Mouse (Mus musculus) MEL (cell line): ENCODE data around the gene Eif2a. TPM values are rescaled to one million over a fixed set of nuclear protein-coding genes. Genes with fewer than 3 reads are reported as not detected.

Experiments used
- DNase-seq: peaks from one replicate; pipeline ENCODE4 v3.0.0; 2011; ENCODE audit warnings: low read depth, low spot score
- H3K27ac ChIP-seq: 2 replicates; pipeline ENCODE4 v1.5.1; 2012; ENCODE audit warnings: low read depth, mild to moderate bottlenecking, control low read depth, low read length, moderate library complexity; ENCODE audit not compliant: control insufficient read depth
- H3K27me3 ChIP-seq, 2 experiments: fragments of 150-350 bp in 1 of 2; sonication (generic) in 1 of 2; 2 replicates each; pipeline ENCODE4 v1.6.1; 2012; ENCODE audit warnings: low read length in 2 of 2, mild to moderate bottlenecking in 2 of 2, improper control_type of control experiment in 1 of 2, moderate library complexity in 1 of 2; ENCODE audit not compliant: insufficient read depth in 2 of 2, control insufficient read depth in 1 of 2
- H3K36me3 ChIP-seq, 2 experiments: 2 replicates each; pipeline ENCODE4 v1.6.1; 2012 to 2014; ENCODE audit warnings: low read length in 2 of 2, improper control_type of control experiment in 1 of 2, inconsistent platforms in 1 of 2, mild to moderate bottlenecking in 1 of 2; ENCODE audit not compliant: insufficient read depth in 2 of 2, control insufficient read depth in 1 of 2
- H3K4me1 ChIP-seq, 2 experiments: fragments of 150-350 bp in 1 of 2; sonication (generic) in 1 of 2; 2 replicates each; pipeline ENCODE4 v1.6.1; 2012; ENCODE audit warnings: low read length in 2 of 2, improper control_type of control experiment in 1 of 2, mild to moderate bottlenecking in 1 of 2; ENCODE audit not compliant: insufficient read depth in 2 of 2, control insufficient read depth in 1 of 2
- H3K4me3 ChIP-seq, 2 experiments: fragments of 150-350 bp in 1 of 2; sonication (generic) in 1 of 2; 2 replicates each; pipeline ENCODE4 v1.5.1; 2012; ENCODE audit warnings: low read depth in 2 of 2, low read length in 2 of 2, mild to moderate bottlenecking in 2 of 2, moderate library complexity in 2 of 2, control low read depth in 1 of 2, improper control_type of control experiment in 1 of 2; ENCODE audit not compliant: control insufficient read depth in 1 of 2, insufficient read depth in 1 of 2
- H3K79me2 ChIP-seq: 2 replicates; pipeline ENCODE4 v1.6.1; 2012; ENCODE audit warnings: mild to moderate bottlenecking, low read length, moderate library complexity; ENCODE audit not compliant: control insufficient read depth, poor library complexity, insufficient read depth
- H3K9ac ChIP-seq: 2 replicates; pipeline ENCODE4 v1.6.1; 2012; ENCODE audit warnings: low read depth, mild to moderate bottlenecking, control low read depth, low read length, moderate library complexity; ENCODE audit not compliant: control insufficient read depth, poor library complexity, severe bottlenecking
- H3K9me3 ChIP-seq: fragments of 150-350 bp; sonication (generic); replicated peaks from 2 replicates; pipeline ENCODE4 v1.6.1; 2012; ENCODE audit warnings: mild to moderate bottlenecking, low read length, improper control_type of control experiment, moderate library complexity; ENCODE audit not compliant: insufficient read depth
- CHD1 ChIP-seq: IDR thresholded peaks from 2 replicates; pipeline ENCODE4 v1.6.1; 2012; ENCODE audit warnings: low read depth, mild to moderate bottlenecking, inconsistent platforms, low read length, improper control_type of control experiment
- CHD2 ChIP-seq: IDR thresholded peaks from 2 replicates; pipeline ENCODE4 v1.6.1; 2011; ENCODE audit warnings: low read length, improper control_type of control experiment
- CTCF ChIP-seq, 3 experiments: IDR thresholded peaks in 2 of 3; conservative IDR thresholded peaks in 1 of 3; 2 replicates each; pipeline ENCODE4 v1.5.1; 2011 to 2012; ENCODE audit warnings: low read length in 3 of 3, low read depth in 2 of 3, mild to moderate bottlenecking in 2 of 3, improper control_type of control experiment in 1 of 3, inconsistent platforms in 1 of 3, mixed read lengths in 1 of 3, moderate library complexity in 1 of 3; ENCODE audit not compliant: control insufficient read depth in 1 of 3, insufficient read depth in 1 of 3, poor library complexity in 1 of 3, severe bottlenecking in 1 of 3
- ELF1 ChIP-seq: IDR thresholded peaks from 2 replicates; pipeline ENCODE4 v1.6.1; 2014; ENCODE audit warnings: low read depth, mild to moderate bottlenecking, inconsistent platforms, low read length, improper control_type of control experiment, moderate library complexity
- EP300 ChIP-seq, 2 experiments: IDR thresholded peaks; 2 replicates each; pipeline ENCODE4 v1.6.1; 2011; ENCODE audit warnings: improper control_type of control experiment in 2 of 2, low read length in 2 of 2, low read depth in 1 of 2, mild to moderate bottlenecking in 1 of 2
- ETS1 ChIP-seq: IDR thresholded peaks from 2 replicates; pipeline ENCODE4 v1.6.1; 2012; ENCODE audit warnings: low read depth, mild to moderate bottlenecking, inconsistent platforms, low read length, improper control_type of control experiment, moderate library complexity
- GABPA ChIP-seq: IDR thresholded peaks from 2 replicates; pipeline ENCODE4 v1.6.1; 2012; ENCODE audit warnings: low read depth, mild to moderate bottlenecking, inconsistent platforms, low read length, improper control_type of control experiment, moderate library complexity
- MXI1 ChIP-seq: IDR thresholded peaks from 2 replicates; pipeline ENCODE4 v1.6.1; 2011; ENCODE audit warnings: mild to moderate bottlenecking, low read depth, low read length, improper control_type of control experiment
- MYB ChIP-seq: IDR thresholded peaks from 2 replicates; pipeline ENCODE4 v1.6.1; 2011; ENCODE audit warnings: mild to moderate bottlenecking, low read depth, low read length, improper control_type of control experiment
- POLR2A ChIP-seq, 2 experiments: IDR thresholded peaks; 2 replicates each; pipeline ENCODE4 v1.6.1; 2011 to 2012; ENCODE audit warnings: low read length in 2 of 2, mild to moderate bottlenecking in 2 of 2, control low read depth in 1 of 2, improper control_type of control experiment in 1 of 2, low read depth in 1 of 2, moderate library complexity in 1 of 2; ENCODE audit not compliant: control insufficient read depth in 1 of 2, insufficient read depth in 1 of 2, poor library complexity in 1 of 2
- POLR2AphosphoS2 ChIP-seq: IDR thresholded peaks from 2 replicates; pipeline ENCODE4 v1.6.1; 2011; ENCODE audit warnings: low read length, improper control_type of control experiment
- POLR2AphosphoS5 ChIP-seq: IDR thresholded peaks from 2 replicates; pipeline ENCODE4 v1.6.1; 2012; ENCODE audit warnings: low read depth, borderline replicate concordance, mild to moderate bottlenecking, inconsistent platforms, low read length, moderate library complexity, mixed read lengths
- RAD21 ChIP-seq: IDR thresholded peaks from 2 replicates; pipeline ENCODE4 v1.6.1; 2011; ENCODE audit warnings: mild to moderate bottlenecking, low read depth, low read length, improper control_type of control experiment
- TAL1 ChIP-seq: IDR thresholded peaks from 2 replicates; pipeline ENCODE4 v1.6.1; 2012; ENCODE audit warnings: mild to moderate bottlenecking, inconsistent platforms, low read length, moderate library complexity, mixed read lengths
- TCF12 ChIP-seq: IDR thresholded peaks from 2 replicates; pipeline ENCODE4 v1.6.1; 2014; ENCODE audit warnings: low read depth, mild to moderate bottlenecking, inconsistent platforms, low read length, improper control_type of control experiment, moderate library complexity
- USF2 ChIP-seq, 2 experiments: IDR thresholded peaks; 2 replicates each; pipeline ENCODE4 v1.6.1; 2011 to 2012; ENCODE audit warnings: improper control_type of control experiment in 2 of 2, low read length in 2 of 2, borderline replicate concordance in 1 of 2, inconsistent platforms in 1 of 2, low read depth in 1 of 2, mild to moderate bottlenecking in 1 of 2; ENCODE audit not compliant: insufficient read depth in 1 of 2
- ZMIZ1 ChIP-seq: IDR thresholded peaks from 2 replicates; pipeline ENCODE4 v1.6.1; 2012; ENCODE audit warnings: low read depth, mild to moderate bottlenecking, inconsistent platforms, low read length, improper control_type of control experiment, moderate library complexity
- polyA plus RNA-seq, 2 experiments: library from polyadenylated mRNA; stranded (reverse) in 1 of 2; unstranded in 1 of 2; fragments of >175 nt in 1 of 2; fragments of >200 nt in 1 of 2; gene quantifications; 2 replicates each; pipeline versions ENCODE4 v1.2.1 to v1.2.4; 2012; ENCODE audit warnings: low replicate concordance in 2 of 2, low read depth in 1 of 2; ENCODE audit not compliant: insufficient read length in 2 of 2, insufficient read depth in 1 of 2, missing spikeins in 1 of 2
- total RNA-seq: library from RNA; depleted of rRNA; stranded (reverse); fragments of 300-350 nt; gene quantifications from 2 replicates; pipeline ENCODE4 v1.2.3, GENCODE M21; 2012

Gene Eif2a
- total and polyA plus RNA-seq, 3 experiments: 67.3 to 192 (median 70.2) TPM

DNA sequence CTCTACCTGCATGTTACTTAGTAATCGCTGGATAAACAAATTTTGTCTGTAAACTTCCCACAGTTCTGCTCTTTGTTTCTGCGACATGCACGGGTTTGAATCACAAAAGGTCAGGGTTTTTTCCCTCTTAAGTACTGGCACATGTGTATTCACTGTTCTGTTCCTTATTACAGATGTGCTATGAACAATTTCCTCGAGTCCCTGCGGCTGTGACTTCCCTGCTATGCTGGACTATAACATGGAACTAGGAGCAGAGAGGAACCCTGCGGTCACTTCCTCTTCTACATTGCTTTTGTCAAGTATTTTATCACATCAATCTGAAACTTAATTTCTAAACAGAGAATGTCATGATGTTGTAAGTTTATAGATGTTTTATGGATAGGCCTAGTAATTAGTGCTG is 5.3 kb upstream of the Eif2a start:
- H3K9me3 ChIP-seq: no peaks in the 10 kb centered on the region
- no peak overlapping the region for H3K27ac ChIP-seq
- no peaks in the 10 kb centered on the region for H3K27me3 ChIP-seq
- peaks cover 15 to 21% of the 10 kb centered on the region in 2 experiments for H3K36me3 ChIP-seq
- H3K9ac ChIP-seq: no peak overlapping the region
- peaks cover 14% of the 10 kb centered on the region for H3K79me2 ChIP-seq
- peaks cover 3 to 6% of the 10 kb centered on the region in 2 experiments for H3K4me1 ChIP-seq
- no peak overlapping the region for H3K4me3 ChIP-seq
- TF ChIP-seq ZMIZ1 (no peak), CTCF (IDR thresholded peaks at IDR 0.05 in 2 of 3, conservative IDR thresholded peaks at IDR 0.05 in 1 of 3; ENCODE audit: control insufficient read depth in 1 of 3, insufficient read depth in 1 of 3, low read depth in 2 of 3, low read length in 3 of 3, poor library complexity in 1 of 3, severe bottlenecking in 1 of 3) (no peak), POLR2AphosphoS2 (peak; percentile 47; the same call in 1 of the 2 replicates), EP300 (IDR thresholded peaks at IDR 0.05; ENCODE audit: low read depth in 1 of 2, low read length in 2 of 2) (no peak), POLR2A (IDR thresholded peaks at IDR 0.05; ENCODE audit: control insufficient read depth in 1 of 2, insufficient read depth in 1 of 2, low read depth in 1 of 2, low read length in 2 of 2, poor library complexity in 1 of 2) (0 out of 4 replicates have a peak, but pooled peaks of 1 of the 2 experiments have one; percentile 23), USF2 (IDR thresholded peaks at IDR 0.05; ENCODE audit: borderline replicate concordance in 1 of 2, insufficient read depth in 1 of 2, low read depth in 1 of 2, low read length in 2 of 2) (no peak)
- DNase-seq: peak; percentile 52

DNA sequence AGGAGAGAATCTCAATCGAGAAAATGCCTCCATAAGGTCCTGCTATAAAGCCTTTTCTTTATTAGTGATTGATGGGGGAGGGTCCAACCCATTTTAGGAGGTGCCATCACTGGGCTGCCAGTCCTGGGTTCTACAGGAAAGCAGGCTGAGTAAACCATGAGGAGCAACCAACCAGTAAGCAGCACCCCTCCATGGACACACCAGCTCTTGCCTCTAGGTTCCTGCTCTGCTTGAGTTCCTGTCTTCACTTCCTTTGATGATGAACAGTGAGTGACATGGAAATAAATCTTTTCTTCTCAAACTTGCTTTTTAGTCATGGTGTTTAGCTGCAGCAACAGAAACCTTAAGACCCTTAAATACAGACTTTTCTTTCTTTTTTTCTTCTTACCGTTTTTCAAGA is 4.3 kb upstream of the Eif2a start:
- Histone ChIP-seq H3K4me3 (no peak overlapping the region), H3K9ac (no peak overlapping the region), H3K27ac (no peak overlapping the region)
- no peak for DNase-seq
- TF ChIP-seq CTCF (IDR thresholded peaks at IDR 0.05 in 2 of 3, conservative IDR thresholded peaks at IDR 0.05 in 1 of 3; ENCODE audit: control insufficient read depth in 1 of 3, insufficient read depth in 1 of 3, low read depth in 2 of 3, low read length in 3 of 3, poor library complexity in 1 of 3, severe bottlenecking in 1 of 3): no peak
- TF ChIP-seq CHD2: no peak
- no peak for TF ChIP-seq TCF12
- no peak for TF ChIP-seq MYB
- no peak for TF ChIP-seq EP300 (IDR thresholded peaks at IDR 0.05; ENCODE audit: low read depth in 1 of 2, low read length in 2 of 2)
- no peak for TF ChIP-seq CHD1
- no peak for TF ChIP-seq GABPA
- no peak for TF ChIP-seq MXI1
- no peak for TF ChIP-seq ETS1
- no peak for TF ChIP-seq ELF1
- TF ChIP-seq POLR2AphosphoS5: no peak
- no peak for TF ChIP-seq TAL1
- no peak for TF ChIP-seq RAD21
- TF ChIP-seq, all 39 proteins: peak for 0
- no peaks in the 10 kb centered on the region for H3K9me3 ChIP-seq
- peaks cover 15 to 21% of the 10 kb centered on the region in 2 experiments for H3K36me3 ChIP-seq
- H3K79me2 ChIP-seq: peaks cover 21% of the 10 kb centered on the region
- peaks cover 3 to 6% of the 10 kb centered on the region in 2 experiments for H3K4me1 ChIP-seq
- H3K27me3 ChIP-seq: no peaks in the 10 kb centered on the region
